ENCODE assay signal across 18 mouse cellular contexts in genomic region chr1:38291497-38291896, GRCm38 (mm10).
A peak's percentile ranks its signal among the peaks of the same experiment; 100 is the strongest.
DNase-seq lines count a peak whose midpoint lies in the region; ATAC-seq and TF ChIP-seq lines count a peak whose summit lies in the region.
"Had no signal": no experiment of that assay in that cellular context is flagged by ENCODE, and none has a peak within 500 bp of the region (broad histone marks: within the 10 kb centered on the region; RNA-seq: fewer than 3 reads in every experiment).

No protein-coding gene starts in this region.

- H3K4me1 ChIP-seq in ES-E14 (ENCODE audit: control insufficient read depth in 2 of 2, insufficient read depth in 2 of 2, low read length in 2 of 2, poor library complexity in 1 of 2), result no peaks in the 10 kb centered on the region; a peak in 1 of 4 replicates
- H3K4me1 ChIP-seq in forebrain, embryonic 13.5 days, result peaks cover 10% of the 10 kb centered on the region; the same call in 1 of the 2 replicates
- H3K4me1 ChIP-seq: embryonic facial prominence, embryonic 10.5 days; embryonic facial prominence, embryonic 12.5 days; forebrain, embryonic 15.5 days had no signal

- WGBS in forebrain, embryonic 13.5 days, result 71% methylated on average over 4 of the region's 4 CpGs

- no peaks in the 10 kb centered on the region for H3K9me3 ChIP-seq in ES-E14 (ENCODE audit: control insufficient read depth, insufficient read depth, low read depth, low read length)
- no peaks in the 10 kb centered on the region for H3K9me3 ChIP-seq in forebrain, embryonic 13.5 days (replicated peaks)
- H3K9me3 ChIP-seq: embryonic facial prominence, embryonic 10.5 days; embryonic facial prominence, embryonic 12.5 days; forebrain, embryonic 10.5 days; forebrain, embryonic 12.5 days; forebrain, embryonic 15.5 days had no signal

- no peak overlapping the region for H3K27ac ChIP-seq in ES-E14 (ENCODE audit: insufficient read depth, low read depth, low read length, poor library complexity, severe bottlenecking)
- H3K27ac ChIP-seq in forebrain, embryonic 13.5 days, result no peak overlapping the region
- H3K27ac ChIP-seq: embryonic facial prominence, embryonic 10.5 days; embryonic facial prominence, embryonic 12.5 days; forebrain, embryonic 10.5 days; forebrain, embryonic 12.5 days; forebrain, embryonic 15.5 days had no signal

- H3K4me2 ChIP-seq in forebrain, embryonic 13.5 days, result no peak overlapping the region
- H3K4me2 ChIP-seq: embryonic facial prominence, embryonic 12.5 days; forebrain, embryonic 12.5 days; forebrain, embryonic 15.5 days had no signal

- in situ Hi-C loops in ES-E14 (cut with MboI; ENCODE audit: low sequenced_read_pairs in 2 of 2, unreplicated experiment in 2 of 2), result no loop called here

- H3K27me3 ChIP-seq in forebrain, embryonic 13.5 days, result no peaks in the 10 kb centered on the region
- H3K27me3 ChIP-seq: embryonic facial prominence, embryonic 12.5 days; forebrain, embryonic 12.5 days; forebrain, embryonic 15.5 days had no signal

- H3K9ac ChIP-seq in ES-E14 (ENCODE audit: insufficient read depth, low read depth, low read length, poor library complexity, severe bottlenecking), result no peak overlapping the region
- H3K9ac ChIP-seq in forebrain, embryonic 13.5 days, result no peak overlapping the region
- H3K9ac ChIP-seq: embryonic facial prominence, embryonic 12.5 days; forebrain, embryonic 12.5 days; forebrain, embryonic 15.5 days; forebrain, postnatal 0 days had no signal

- ATAC-seq in forebrain, embryonic 13.5 days, result no peak
- ATAC-seq: forebrain, embryonic 15.5 days; forebrain, postnatal 0 days had no signal

- H3K36me3 ChIP-seq in ES-E14 (ENCODE audit: control insufficient read depth, insufficient read depth, low read length, poor library complexity, severe bottlenecking), result no peaks in the 10 kb centered on the region
- no peaks in the 10 kb centered on the region for H3K36me3 ChIP-seq in forebrain, embryonic 13.5 days (ENCODE audit: poor library complexity, severe bottlenecking)
- H3K36me3 ChIP-seq: embryonic facial prominence, embryonic 10.5 days; embryonic facial prominence, embryonic 12.5 days; forebrain, embryonic 10.5 days; forebrain, embryonic 12.5 days; forebrain, embryonic 15.5 days had no signal

- H3K4me3 ChIP-seq in ES-E14 (ENCODE audit: insufficient read depth in 1 of 2, low read depth in 1 of 2, low read length in 2 of 2, poor library complexity in 1 of 2, severe bottlenecking in 1 of 2), result no peak overlapping the region
- H3K4me3 ChIP-seq in forebrain, embryonic 13.5 days, result no peak overlapping the region
- H3K4me3 ChIP-seq: embryonic facial prominence, embryonic 10.5 days; embryonic facial prominence, embryonic 12.5 days; erythroblast, embryonic 14.5 days; forebrain, embryonic 10.5 days; forebrain, embryonic 12.5 days; forebrain, embryonic 15.5 days had no signal

- DNase-seq in ES-E14 (ENCODE audit: low read depth, low spot score) (peak; percentile 21), ZHBTc4 (ENCODE audit: low read depth, low spot score) (peak; percentile 31)
- DNase-seq in layer of hippocampus, postnatal 25 days (ENCODE audit: extremely low spot score in 1 of 2, low spot score in 1 of 2), result no peak
- DNase-seq in lung, postnatal 14 days, result no peak
- DNase-seq: adrenal gland, postnatal 25 days; cerebellum, adult 11 months; cerebellum, adult 18-20 months; cerebellum, adult 8-10 months; cerebellum, adult 9-11 months; cerebellum, postnatal 14 days; forebrain, postnatal 0 days had no signal

TF ChIP-seq in ES-E14, 5 proteins besides CTCF, POLR2A, EP300 and RAD21:
- TF ChIP-seq MAFK (IDR thresholded peaks at IDR 0.05; ENCODE audit: insufficient read depth, low read depth, low read length) (no peak), ZNF384 (IDR thresholded peaks at IDR 0.05; ENCODE audit: low read depth, low read length) (no peak), CHD2 (IDR thresholded peaks at IDR 0.05; ENCODE audit: low read depth, low read length) (no peak), ZC3H11A (IDR thresholded peaks at IDR 0.05; ENCODE audit: borderline replicate concordance, low read depth, low read length) (no peak), HCFC1 (IDR thresholded peaks at IDR 0.05; ENCODE audit: borderline replicate concordance, insufficient read depth, low read length) (no peak)

Comparison
In these comparisons a context has a peak if more than half of its experiments do, and no peak if none do; other contexts are left out.
1. DNase-seq: peak in ES-E14 (single experiment) and ZHBTc4 (single experiment); none in layer of hippocampus, postnatal 25 days (0 of 2) and lung, postnatal 14 days (single experiment).